ENCODE assay signal across 8 mouse cellular contexts in genomic region chr15:79026511-79027290, GRCm38 (mm10). TPM values are rescaled to one million over a fixed set of nuclear protein-coding genes. Genes with fewer than 3 reads are reported as not detected.
A peak's percentile ranks its signal among the peaks of the same experiment; 100 is the strongest.
DNase-seq lines count a peak whose midpoint lies in the region; ATAC-seq and TF ChIP-seq lines count a peak whose summit lies in the region.

No protein-coding gene starts in this region.

- DNase-seq in cerebellum, adult 9-11 months, result peak; percentile 71
- no peak for DNase-seq in cerebellum, adult 9-10 months
- no peak for DNase-seq in embryonic facial prominence, embryonic 11.5 days (ENCODE audit: low spot score)
- DNase-seq in kidney, adult 18-20 months, result peak; percentile 82
- DNase-seq in left cerebral cortex, postnatal 25 days (ENCODE audit: low spot score in 2 of 2), result no peak
- DNase-seq in thymus, adult 2 months, result no peak
- DNase-seq in right cerebral cortex, adult 18-20 months, result no peak

- 46% methylated on average over 14 of the region's 14 CpGs for WGBS in embryonic facial prominence, embryonic 11.5 days
- 45% methylated on average over 14 of the region's 14 CpGs for WGBS in midbrain, embryonic 12.5 days
- 95% methylated on average over 14 of the region's 14 CpGs for WGBS in thymus, adult 2 months

- intact Hi-C loops in left cerebral cortex, postnatal 25 days (cut with DNase I), result no loop called here

- H3K27me3 ChIP-seq in embryonic facial prominence, embryonic 11.5 days (ENCODE audit: control insufficient read depth, insufficient read depth, low read length), result no peaks in the 10 kb centered on the region
- H3K27me3 ChIP-seq in midbrain, embryonic 12.5 days, result peaks cover 24% of the 10 kb centered on the region; the same call in 1 of the 2 replicates
- H3K27me3 ChIP-seq in thymus, adult 2 months (ENCODE audit: control insufficient read depth, insufficient read depth, low read length), result no peaks in the 10 kb centered on the region; the same call in 1 of the 2 replicates

- no peak overlapping the region for H3K27ac ChIP-seq in embryonic facial prominence, embryonic 11.5 days (replicated peaks; ENCODE audit: low read depth, low read length)
- H3K27ac ChIP-seq in midbrain, embryonic 12.5 days (replicated peaks), result no peak overlapping the region
- H3K27ac ChIP-seq in thymus, adult 2 months (ENCODE audit: control insufficient read depth, insufficient read depth, low read length), result no peak overlapping the region

- H3K9me3 ChIP-seq in embryonic facial prominence, embryonic 11.5 days (replicated peaks; ENCODE audit: control insufficient read depth, low read length), result no peaks in the 10 kb centered on the region
- H3K9me3 ChIP-seq in midbrain, embryonic 12.5 days, result no peaks in the 10 kb centered on the region

- peak overlapping the region; percentile 100; the same call in 1 of the 2 replicates for H3K9ac ChIP-seq in embryonic facial prominence, embryonic 11.5 days (replicated peaks; ENCODE audit: low read length)
- no peak overlapping the region for H3K9ac ChIP-seq in midbrain, embryonic 12.5 days (replicated peaks)

- H3K4me3 ChIP-seq in embryonic facial prominence, embryonic 11.5 days (ENCODE audit: low read depth, low read length), result no peak overlapping the region
- peak overlapping the region; percentile 76 for H3K4me3 ChIP-seq in midbrain, embryonic 12.5 days
- H3K4me3 ChIP-seq in thymus, adult 2 months (ENCODE audit: control insufficient read depth, insufficient read depth, low read length), result no peak overlapping the region

- no peak for TF ChIP-seq CTCF in thymus, adult 2 months (IDR thresholded peaks at IDR 0.05; ENCODE audit: borderline replicate concordance, control insufficient read depth, extremely low read depth, insufficient read depth, low read length, poor library complexity)

- H3K4me1 ChIP-seq in embryonic facial prominence, embryonic 11.5 days (ENCODE audit: control insufficient read depth, insufficient read depth, low read length), result peaks cover 5% of the 10 kb centered on the region; the same call in 1 of the 2 replicates
- H3K4me1 ChIP-seq in midbrain, embryonic 12.5 days, result peaks cover 44% of the 10 kb centered on the region
- H3K4me1 ChIP-seq in thymus, adult 2 months (replicated peaks; ENCODE audit: control insufficient read depth, insufficient read depth, low read length), result peaks cover 29% of the 10 kb centered on the region

- ATAC-seq in embryonic facial prominence, embryonic 11.5 days (replicated peaks; ENCODE audit: insufficient number of reproducible peaks, low FRiP score, low TSS enrichment, low read depth), result no peak
- no peak for ATAC-seq in midbrain, embryonic 12.5 days (ENCODE audit: low FRiP score, low read depth)

- peak overlapping the region; percentile 93 for H3K4me2 ChIP-seq in embryonic facial prominence, embryonic 11.5 days (ENCODE audit: low read depth, low read length)
- peak overlapping the region; percentile 98; the same call in 1 of the 2 replicates for H3K4me2 ChIP-seq in midbrain, embryonic 12.5 days (replicated peaks)

- no peak for TF ChIP-seq POLR2A in thymus, adult 2 months (IDR thresholded peaks at IDR 0.05; ENCODE audit: control insufficient read depth, extremely low read depth, insufficient read depth, low read length, poor library complexity)

- no peaks in the 10 kb centered on the region for H3K36me3 ChIP-seq in embryonic facial prominence, embryonic 11.5 days (replicated peaks; ENCODE audit: control insufficient read depth, insufficient read depth, low read depth, low read length)
- no peaks in the 10 kb centered on the region for H3K36me3 ChIP-seq in midbrain, embryonic 12.5 days
- no peaks in the 10 kb centered on the region for H3K36me3 ChIP-seq in thymus, adult 2 months (ENCODE audit: control insufficient read depth, insufficient read depth, low read length)

RNA-seq across cellular contexts. Expression of gene H1f0, which starts 1.5 kb away (rescaled TPM):
- 315 and 326 TPM in 2 replicates for polyA plus RNA-seq in embryonic facial prominence, embryonic 11.5 days (2014; fragmentation: Nextera tagmentation; extraction: Ambion mirVana)
- 547 and 575 TPM in 2 replicates for polyA plus RNA-seq in midbrain, embryonic 12.5 days (2016; fragmentation: Nextera tagmentation; extraction: Ambion mirVana)
- total RNA-seq in left cerebral cortex, postnatal 25 days (2021), result 10 to 100 TPM; 91.8 to 96.6 TPM
- polyA plus RNA-seq in thymus, adult 2 months (2012; rRNA removed), result 35.7 and 52.0 TPM in 2 replicates

RNA-seq across cellular contexts. Expression of gene Galr3, which starts 15.0 kb away (rescaled TPM):
- 0.18 TPM in 1 of 2 replicates, not detected in the other for polyA plus RNA-seq in embryonic facial prominence, embryonic 11.5 days (2014; fragmentation: Nextera tagmentation; extraction: Ambion mirVana)
- polyA plus RNA-seq in midbrain, embryonic 12.5 days (2016; fragmentation: Nextera tagmentation; extraction: Ambion mirVana), result not detected in 2 replicates
- under 1 TPM; 0.53 to 0.55 TPM for total RNA-seq in left cerebral cortex, postnatal 25 days (2021)
- polyA plus RNA-seq in thymus, adult 2 months (2012; rRNA removed), result 0.71 and 1.6 TPM in 2 replicates

RNA-seq across cellular contexts. Expression of gene Ankrd54, which starts 36.0 kb away (rescaled TPM):
- polyA plus RNA-seq in embryonic facial prominence, embryonic 11.5 days (2014; fragmentation: Nextera tagmentation; extraction: Ambion mirVana), result 42.8 and 56.2 TPM in 2 replicates
- polyA plus RNA-seq in midbrain, embryonic 12.5 days (2016; fragmentation: Nextera tagmentation; extraction: Ambion mirVana), result 64.0 and 67.5 TPM in 2 replicates
- 10 to 100 TPM; 19.1 to 21.1 TPM for total RNA-seq in left cerebral cortex, postnatal 25 days (2021)
- polyA plus RNA-seq in thymus, adult 2 months (2012; rRNA removed), result 171 and 181 TPM in 2 replicates

RNA-seq across cellular contexts. Expression of gene Eif3l, which starts 48.3 kb away (rescaled TPM):
- 286 and 292 TPM in 2 replicates for polyA plus RNA-seq in embryonic facial prominence, embryonic 11.5 days (2014; fragmentation: Nextera tagmentation; extraction: Ambion mirVana)
- 198 and 202 TPM in 2 replicates for polyA plus RNA-seq in midbrain, embryonic 12.5 days (2016; fragmentation: Nextera tagmentation; extraction: Ambion mirVana)
- 10 to 100 TPM; 66.3 to 69.3 TPM for total RNA-seq in left cerebral cortex, postnatal 25 days (2021)
- polyA plus RNA-seq in thymus, adult 2 months (2012; rRNA removed), result 205 and 212 TPM in 2 replicates

Comparison
In these comparisons a context has a peak if more than half of its experiments do, and no peak if none do; other contexts are left out.
1. DNase-seq: peak in cerebellum, adult 9-11 months (single experiment) and kidney, adult 18-20 months (single experiment); none in cerebellum, adult 9-10 months (single experiment), embryonic facial prominence, embryonic 11.5 days (single experiment), left cerebral cortex, postnatal 25 days (0 of 2), thymus, adult 2 months (single experiment) and right cerebral cortex, adult 18-20 months (single experiment).